Mouse (Mus musculus) neural tube, embryonic 12.5 days (tissue): ENCODE results near the gene Fblim1. TPM values are rescaled to one million over a fixed set of nuclear protein-coding genes. Genes with fewer than 3 reads are reported as not detected.
A peak's percentile ranks its signal among the peaks of the same experiment; 100 is the strongest.

Experiments
- ATAC-seq: fragments of 200-750 bp; cut with Nextera tagmentation; 2 replicates; pipeline ENCODE4 v1.8.0; 2017; ENCODE audit warnings: low read depth, mild to moderate bottlenecking, moderate TSS enrichment, moderate library complexity; ENCODE audit not compliant: low FRiP score
- H3K27ac ChIP-seq: fragments of 300-500 bp; sonication (generic); 2 replicates; pipeline ENCODE4 v1.5.1; 2016
- H3K27me3 ChIP-seq: fragments of 300-500 bp; sonication (generic); replicated peaks from 2 replicates; pipeline ENCODE4 v1.6.1; 2016; ENCODE audit warnings: mild to moderate bottlenecking
- H3K36me3 ChIP-seq: fragments of 300-500 bp; sonication (generic); 2 replicates; pipeline ENCODE4 v1.6.1; 2016; ENCODE audit warnings: mild to moderate bottlenecking
- H3K4me1 ChIP-seq: fragments of 300-500 bp; sonication (generic); 2 replicates; pipeline ENCODE4 v1.6.1; 2016
- H3K4me2 ChIP-seq: fragments of 300-500 bp; sonication (generic); replicated peaks from 2 replicates; pipeline ENCODE4 v1.6.1; 2016; ENCODE audit warnings: mild to moderate bottlenecking
- H3K4me3 ChIP-seq: fragments of 300-500 bp; sonication (generic); 2 replicates; pipeline ENCODE4 v1.5.1; 2016
- H3K9ac ChIP-seq: fragments of 300-500 bp; sonication (generic); 2 replicates; pipeline ENCODE4 v1.6.1; 2016; ENCODE audit warnings: mild to moderate bottlenecking
- H3K9me3 ChIP-seq: fragments of 300-500 bp; sonication (generic); 2 replicates; pipeline ENCODE4 v1.6.1; 2016; ENCODE audit warnings: mild to moderate bottlenecking
- WGBS: fragments of 180-500 bp; shearing (Covaris S2); methylation state at CpG from one replicate; pipeline ENCODE4 v1.1.7; 2016; 5-methylcytosine and 5-hydroxymethylcytosine counted together
- polyA plus RNA-seq: library from polyadenylated mRNA; unstranded; fragments of >200 nt; fragmentation: Nextera tagmentation; extraction: Ambion mirVana; gene quantifications from 2 replicates; pipeline ENCODE4 v1.2.1, GENCODE M21; 2016

The Fblim1 gene
- polyA plus RNA-seq, 1 experiment from 2014 or later = 37.0 TPM

GRCm38 (mm10) chr4:141539213-141539767 lies 66.6 kb downstream of the Fblim1 start:
- no peaks in the 10 kb centered on the region for H3K36me3 ChIP-seq
- peak overlapping the region; percentile 98; the same call in 1 of the 2 replicates for H3K9ac ChIP-seq
- H3K4me1 ChIP-seq = peaks cover 18% of the 10 kb centered on the region
- no peak for ATAC-seq
- peak overlapping the region; percentile 87 for H3K4me2 ChIP-seq
- peak overlapping the region; percentile 93 for H3K27ac ChIP-seq
- peak overlapping the region; percentile 100 for H3K4me3 ChIP-seq
- WGBS = 54% methylated on average over 12 of the region's 12 CpGs
- no peaks in the 10 kb centered on the region for H3K9me3 ChIP-seq
- H3K27me3 ChIP-seq = no peaks in the 10 kb centered on the region

- WGBS = under 1% methylated on average over 54 of the region's 88 CpGs
- Histone ChIP-seq H3K9ac (peak within 1 kb of the TSS; percentile 98), H3K27ac (peak within 1 kb of the TSS; percentile 93), H3K4me3 (peak within 1 kb of the TSS; percentile 100), H3K9me3 (no peaks in the 10 kb centered on the region), H3K36me3 (no peaks in the 10 kb centered on the region), H3K27me3 (no peaks in the 10 kb centered on the region), H3K4me2 (peak within 1 kb of the TSS; percentile 87), H3K4me1 (peaks cover 24% of the 10 kb centered on the region)
- peak; percentile 66 for ATAC-seq
Observed at GRCm38 (mm10) chr4:141538408-141539212, 67.3 kb downstream of the Fblim1 start, which contains the start of gene Spen. Spen (minus strand) TSS chr4:141538597.

- under 1% methylated on average over 96 of the region's 101 CpGs for WGBS
- H3K27ac ChIP-seq = peak overlapping the region; percentile 93
- no peaks in the 10 kb centered on the region for H3K36me3 ChIP-seq
- H3K9me3 ChIP-seq = no peaks in the 10 kb centered on the region
- ATAC-seq = no peak
- H3K4me1 ChIP-seq = peaks cover 30% of the 10 kb centered on the region
- H3K4me3 ChIP-seq = peak overlapping the region; percentile 100
- H3K9ac ChIP-seq = peak overlapping the region; percentile 98
- peak overlapping the region; percentile 87 for H3K4me2 ChIP-seq
- no peaks in the 10 kb centered on the region for H3K27me3 ChIP-seq
Observed at GRCm38 (mm10) chr4:141537706-141538407, 68.0 kb downstream of the Fblim1 start.

- 0% methylated on average over 14 of the region's 14 CpGs for WGBS
Observed at GRCm38 (mm10) chr4:141537226-141537610, 68.7 kb downstream of the Fblim1 start.

GRCm38 (mm10) chr4:141536291-141537225 lies 69.3 kb downstream of the Fblim1 start:
- WGBS = under 1% methylated on average over 61 of the region's 61 CpGs
- H3K27me3 ChIP-seq = no peaks in the 10 kb centered on the region
- H3K36me3 ChIP-seq = no peaks in the 10 kb centered on the region
- H3K9ac ChIP-seq = peak overlapping the region; percentile 98
- H3K9me3 ChIP-seq = no peaks in the 10 kb centered on the region
- H3K4me3 ChIP-seq = peak overlapping the region; percentile 100
- peak overlapping the region; percentile 87 for H3K4me2 ChIP-seq
- ATAC-seq = peak; percentile 79
- peak overlapping the region; percentile 90 for H3K27ac ChIP-seq
- H3K4me1 ChIP-seq = peaks cover 28% of the 10 kb centered on the region

More at GRCm38 (mm10) chr4:141537226-141537610, 68.7 kb downstream of the Fblim1 start:
- Histone ChIP-seq H3K4me2 (peak overlapping the region; percentile 87), H3K4me1 (peaks cover 30% of the 10 kb centered on the region), H3K9ac (peak overlapping the region; percentile 98), H3K27ac (peak overlapping the region; percentile 90), H3K27me3 (no peaks in the 10 kb centered on the region), H3K9me3 (no peaks in the 10 kb centered on the region), H3K36me3 (no peaks in the 10 kb centered on the region), H3K4me3 (peak overlapping the region; percentile 100)
- no peak for ATAC-seq

GRCm38 (mm10) chr4:141534947-141535680 lies 70.8 kb downstream of the Fblim1 start:
- Histone ChIP-seq H3K4me1 (peaks cover 27% of the 10 kb centered on the region), H3K9me3 (no peaks in the 10 kb centered on the region), H3K36me3 (0 out of 2 replicates have a peak, but pooled peaks cover 2% of the 10 kb centered on the region), H3K27ac (0 out of 2 replicates have a peak overlapping the region, but pooled peaks have one; percentile 34), H3K9ac (peak overlapping the region; percentile 98), H3K27me3 (no peaks in the 10 kb centered on the region), H3K4me3 (peak overlapping the region; percentile 100), H3K4me2 (peak overlapping the region; percentile 87)
- WGBS = 15% methylated on average over 10 of the region's 11 CpGs
- 0 out of 2 replicates have a peak, but pooled peaks have one; percentile 22 for ATAC-seq

- H3K9me3 ChIP-seq = no peaks in the 10 kb centered on the region
- no peak overlapping the region for H3K27ac ChIP-seq
- peaks cover 28% of the 10 kb centered on the region for H3K4me1 ChIP-seq
- no peak overlapping the region for H3K9ac ChIP-seq
- H3K36me3 ChIP-seq = peaks cover 9% of the 10 kb centered on the region; the same call in 1 of the 2 replicates
- H3K4me3 ChIP-seq = no peak overlapping the region
- H3K4me2 ChIP-seq = no peak overlapping the region
- no peak for ATAC-seq
- no peaks in the 10 kb centered on the region for H3K27me3 ChIP-seq
- 78% methylated on average over 15 of the region's 15 CpGs for WGBS
Observed at GRCm38 (mm10) chr4:141530979-141531378, 74.9 kb downstream of the Fblim1 start.

- no peak overlapping the region for H3K27ac ChIP-seq
- 91% methylated on average over 11 of the region's 11 CpGs for WGBS
Observed at GRCm38 (mm10) chr4:141528938-141529337, 77.0 kb downstream of the Fblim1 start.

GRCm38 (mm10) chr4:141526936-141527650 lies 78.8 kb downstream of the Fblim1 start:
- Histone ChIP-seq H3K4me1 (peaks cover 10% of the 10 kb centered on the region; the same call in 1 of the 2 replicates), H3K4me3 (no peak overlapping the region), H3K36me3 (peaks cover 13% of the 10 kb centered on the region), H3K27ac (no peak overlapping the region), H3K9ac (no peak overlapping the region), H3K9me3 (no peaks in the 10 kb centered on the region), H3K4me2 (no peak overlapping the region), H3K27me3 (no peaks in the 10 kb centered on the region)
- ATAC-seq = no peak
- WGBS = 82% methylated on average over 7 of the region's 7 CpGs

More at GRCm38 (mm10) chr4:141528938-141529337, 77.0 kb downstream of the Fblim1 start:
- no peaks in the 10 kb centered on the region for H3K9me3 ChIP-seq
- no peak overlapping the region for H3K4me3 ChIP-seq
- no peak for ATAC-seq
- no peak overlapping the region for H3K4me2 ChIP-seq
- peaks cover 19% of the 10 kb centered on the region for H3K4me1 ChIP-seq
- H3K36me3 ChIP-seq = peaks cover 9% of the 10 kb centered on the region; the same call in 1 of the 2 replicates
- H3K27me3 ChIP-seq = no peaks in the 10 kb centered on the region
- H3K9ac ChIP-seq = no peak overlapping the region
